ENCODE assay signal across 10 mouse cellular contexts in the genomic region with DNA sequence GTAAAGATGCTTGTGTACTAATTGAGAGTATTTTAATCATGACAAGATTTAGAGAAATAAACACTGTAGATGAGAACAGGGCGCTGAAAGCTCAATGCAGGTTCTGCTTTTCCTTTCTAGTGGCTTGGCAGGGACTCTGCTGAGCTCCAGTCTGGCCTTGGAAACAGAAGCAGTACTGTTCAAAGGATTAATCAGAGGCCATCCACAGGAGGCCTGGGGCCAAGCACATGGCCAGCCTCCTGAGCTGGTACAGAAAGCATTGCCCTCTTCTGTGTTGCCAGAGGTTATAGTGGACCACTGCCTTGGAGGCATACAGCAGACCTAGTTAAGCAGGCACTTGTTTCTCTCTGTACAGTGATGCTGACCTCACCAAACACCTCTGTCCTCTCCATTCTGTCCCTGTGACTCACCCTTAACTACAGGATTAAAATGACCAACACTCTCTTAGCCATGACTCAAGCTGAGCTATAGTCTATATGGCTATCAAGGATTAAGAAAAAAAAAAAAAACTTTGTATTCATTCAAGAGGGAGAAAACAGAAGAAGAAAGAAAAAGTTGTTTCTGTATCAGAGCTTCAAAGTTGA.
DNase-seq lines count a peak whose midpoint lies in the region; ATAC-seq lines count a peak whose summit lies in the region.
"Had no signal": no experiment of that assay in that cellular context is flagged by ENCODE, and none has a peak within 500 bp of the region (broad histone marks: within the 10 kb centered on the region; RNA-seq: fewer than 3 reads in every experiment).

No protein-coding gene starts in this region.

- no peak for DNase-seq in midbrain, embryonic 11.5 days (ENCODE audit: low spot score, missing footprints)
- peak; percentile 12 to 41 for DNase-seq in layer of hippocampus, postnatal 36 days
- DNase-seq in right cerebral cortex, postnatal 4 days = peak; percentile 2
- no peak for DNase-seq in ovary, adult 18-20 months (ENCODE audit: low spot score)
- DNase-seq: kidney, postnatal 10 days had no signal

- no peaks in the 10 kb centered on the region for H3K4me1 ChIP-seq in midbrain, embryonic 11.5 days (ENCODE audit: control insufficient read depth, insufficient read depth, low read length)
- H3K4me1 ChIP-seq in midbrain, embryonic 13.5 days (replicated peaks) = no peaks in the 10 kb centered on the region
- H3K4me1 ChIP-seq in forebrain, embryonic 16.5 days (replicated peaks; ENCODE audit: control insufficient read depth, insufficient read depth, low read length) = no peaks in the 10 kb centered on the region
- H3K4me1 ChIP-seq: heart, embryonic 15.5 days had no signal

- WGBS in midbrain, embryonic 11.5 days = 37% methylated on average over 1 of the region's 1 CpGs
- WGBS in midbrain, embryonic 13.5 days = 31% methylated on average over 1 of the region's 1 CpGs
- WGBS in forebrain, embryonic 16.5 days = 11% methylated on average over 1 of the region's 1 CpGs

- H3K9ac ChIP-seq in midbrain, embryonic 11.5 days (ENCODE audit: low read length) = no peak overlapping the region
- no peak overlapping the region for H3K9ac ChIP-seq in midbrain, embryonic 13.5 days (replicated peaks)
- H3K9ac ChIP-seq in forebrain, embryonic 16.5 days (replicated peaks; ENCODE audit: low read depth, low read length) = no peak overlapping the region
- H3K9ac ChIP-seq: heart, embryonic 15.5 days had no signal

- H3K27me3 ChIP-seq in midbrain, embryonic 11.5 days (ENCODE audit: control insufficient read depth, insufficient read depth, low read length) = no peaks in the 10 kb centered on the region
- H3K27me3 ChIP-seq in midbrain, embryonic 13.5 days = no peaks in the 10 kb centered on the region
- H3K27me3 ChIP-seq in forebrain, embryonic 16.5 days (replicated peaks; ENCODE audit: control insufficient read depth, insufficient read depth, low read length) = no peaks in the 10 kb centered on the region
- H3K27me3 ChIP-seq: heart, embryonic 15.5 days had no signal

- peak; percentile 48; the same call in 1 of the 2 replicates for ATAC-seq in midbrain, embryonic 11.5 days (ENCODE audit: low FRiP score)
- ATAC-seq in midbrain, embryonic 13.5 days = no peak
- ATAC-seq in forebrain, embryonic 16.5 days = peak; percentile 88
- ATAC-seq in erythroblast, adult 5-6 weeks (replicated peaks; ENCODE audit: low FRiP score, poor library complexity, severe bottlenecking) = no peak

- no peaks in the 10 kb centered on the region for H3K9me3 ChIP-seq in midbrain, embryonic 11.5 days (ENCODE audit: control insufficient read depth, low read length)
- no peaks in the 10 kb centered on the region for H3K9me3 ChIP-seq in midbrain, embryonic 13.5 days
- no peaks in the 10 kb centered on the region for H3K9me3 ChIP-seq in forebrain, embryonic 16.5 days (ENCODE audit: control insufficient read depth, low read length)
- H3K9me3 ChIP-seq: G1E; heart, embryonic 15.5 days had no signal

- no peak overlapping the region for H3K4me3 ChIP-seq in midbrain, embryonic 11.5 days (ENCODE audit: low read depth, low read length)
- no peak overlapping the region for H3K4me3 ChIP-seq in midbrain, embryonic 13.5 days (replicated peaks)
- no peak overlapping the region for H3K4me3 ChIP-seq in forebrain, embryonic 16.5 days (replicated peaks; ENCODE audit: low read length)
- H3K4me3 ChIP-seq: heart, embryonic 15.5 days had no signal

- no peak overlapping the region for H3K27ac ChIP-seq in midbrain, embryonic 11.5 days (ENCODE audit: low read depth, low read length)
- H3K27ac ChIP-seq in midbrain, embryonic 13.5 days = no peak overlapping the region
- H3K27ac ChIP-seq in forebrain, embryonic 16.5 days (ENCODE audit: low read length) = no peak overlapping the region
- H3K27ac ChIP-seq: heart, embryonic 15.5 days had no signal

- no peaks in the 10 kb centered on the region for H3K36me3 ChIP-seq in midbrain, embryonic 11.5 days (ENCODE audit: control insufficient read depth, insufficient read depth, low read length)
- no peaks in the 10 kb centered on the region for H3K36me3 ChIP-seq in midbrain, embryonic 13.5 days
- no peaks in the 10 kb centered on the region for H3K36me3 ChIP-seq in forebrain, embryonic 16.5 days (ENCODE audit: control insufficient read depth, insufficient read depth)
- H3K36me3 ChIP-seq: G1E; heart, embryonic 15.5 days had no signal

- no peak overlapping the region for H3K4me2 ChIP-seq in midbrain, embryonic 11.5 days
- no peak overlapping the region for H3K4me2 ChIP-seq in midbrain, embryonic 13.5 days (replicated peaks)
- H3K4me2 ChIP-seq in forebrain, embryonic 16.5 days (ENCODE audit: low read length) = no peak overlapping the region
- H3K4me2 ChIP-seq: heart, embryonic 15.5 days had no signal

Comparison
In these comparisons a context has a peak if more than half of its experiments do, and no peak if none do; other contexts are left out.
1. ATAC-seq: peak in midbrain, embryonic 11.5 days (single experiment) and forebrain, embryonic 16.5 days (single experiment); none in midbrain, embryonic 13.5 days (single experiment) and erythroblast, adult 5-6 weeks (single experiment).
2. DNase-seq: peak in layer of hippocampus, postnatal 36 days (2 of 2) and right cerebral cortex, postnatal 4 days (single experiment); none in midbrain, embryonic 11.5 days (single experiment) and ovary, adult 18-20 months (single experiment).